Mouse (Mus musculus): Measurements from ENCODE around the gene Cox6a1. TPM values are rescaled to one million over a fixed set of nuclear protein-coding genes. Genes with fewer than 3 reads are reported as not detected.

Gene Cox6a1
- polyA plus RNA-seq, 1 experiment, result 319 TPM

DNA sequence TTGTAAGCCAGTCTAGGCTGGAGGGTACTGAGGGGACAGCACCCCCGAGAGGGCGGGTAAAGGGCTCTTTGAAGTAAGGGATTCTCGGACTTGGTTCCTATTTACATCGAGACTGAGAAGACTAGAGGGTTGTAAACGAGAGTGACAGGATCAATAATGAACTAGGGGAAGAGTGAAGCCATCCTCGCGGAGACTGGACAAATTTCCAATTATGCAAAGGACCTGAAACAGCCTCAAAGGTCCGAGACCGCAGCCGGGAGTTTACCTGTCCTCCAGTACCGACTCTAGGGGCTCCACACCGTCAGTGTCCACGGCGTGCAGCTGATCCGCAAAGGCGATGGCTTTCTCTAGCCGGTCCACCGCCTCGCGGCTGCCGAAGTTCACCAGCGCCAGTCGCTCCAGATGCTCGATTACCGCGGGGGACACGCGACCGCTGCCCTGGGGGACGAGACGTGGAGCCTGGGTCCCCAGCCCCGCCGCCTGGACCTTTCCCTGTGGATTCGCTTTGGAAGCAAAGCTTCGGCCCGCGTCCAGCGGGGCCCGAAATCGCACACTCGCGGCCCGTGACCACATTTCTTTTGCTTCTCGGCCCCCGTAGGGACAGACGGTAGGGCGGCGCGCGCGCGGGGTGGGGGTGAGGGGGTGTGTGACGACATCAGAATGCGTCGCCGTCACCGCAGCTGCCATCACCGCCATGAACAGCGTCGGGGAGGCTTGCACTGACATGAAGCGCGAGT lies 8.0 kb downstream of the Cox6a1 start, which contains the start of the genes Gatc and Triap1:
Gatc (minus strand) TSS at position 602 of the 737 bp plus-strand sequence.
Triap1 (plus strand) TSS at position 649 of the 737 bp plus-strand sequence.
- H3K9ac ChIP-seq (ENCODE audit: low read depth, poor library complexity, severe bottlenecking), result peak within 1 kb of the TSS; percentile 80
- peaks cover 31% of the 10 kb centered on the region for H3K36me3 ChIP-seq (ENCODE audit: control insufficient read depth, insufficient read depth, low read length, poor library complexity, severe bottlenecking)
- TF ChIP-seq EP300 (IDR thresholded peaks at IDR 0.05; ENCODE audit: insufficient read depth, low read depth, low read length), result peak; percentile 70; the same call in 1 of the 2 replicates
- no peak for TF ChIP-seq CTCF (IDR thresholded peaks at IDR 0.05; ENCODE audit: low read depth, low read length)
- TF ChIP-seq POLR2A (IDR thresholded peaks at IDR 0.05; ENCODE audit: insufficient read depth, low read length), result peak; percentile 34
- peak within 1 kb of the TSS; percentile 76 for H3K4me3 ChIP-seq (ENCODE audit: low read depth, low read length)
- no peaks in the 10 kb centered on the region for H3K27me3 ChIP-seq (ENCODE audit: control insufficient read depth, insufficient read depth, low read length, poor library complexity, severe bottlenecking)
- no peaks in the 10 kb centered on the region for H3K9me3 ChIP-seq (replicated peaks; ENCODE audit: control insufficient read depth, insufficient read depth, low read length, poor library complexity, severe bottlenecking)
- no peak within 1 kb of the TSS for H3K27ac ChIP-seq (ENCODE audit: insufficient read depth, low read length)
- no peaks in the 10 kb centered on the region for H3K4me1 ChIP-seq (ENCODE audit: control insufficient read depth, insufficient read depth, low read length)

DNA sequence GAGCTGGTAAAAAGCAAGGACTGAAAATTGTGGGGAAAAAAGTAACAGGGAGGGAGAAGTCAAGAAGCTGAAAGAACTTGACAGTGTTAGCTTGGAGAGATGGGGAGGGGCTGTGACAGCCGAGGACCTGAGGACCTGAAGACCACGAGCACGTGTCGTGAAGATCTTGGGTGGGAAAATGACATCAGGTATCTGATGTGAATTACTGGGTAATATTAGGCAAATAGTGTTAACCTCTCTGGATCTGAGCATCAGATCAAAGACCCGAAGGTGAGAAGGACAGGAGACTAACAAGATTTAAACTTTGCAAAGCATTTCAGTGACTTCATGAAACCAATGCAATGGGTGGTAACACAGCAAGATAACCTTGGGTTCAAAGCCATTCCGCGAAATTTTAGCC lies 8.8 kb downstream of the Cox6a1 start:
- H3K4me3 ChIP-seq (ENCODE audit: low read depth, low read length), result no peak overlapping the region
- H3K9ac ChIP-seq (ENCODE audit: low read depth, poor library complexity, severe bottlenecking), result no peak overlapping the region
- H3K9me3 ChIP-seq (replicated peaks; ENCODE audit: control insufficient read depth, insufficient read depth, low read length, poor library complexity, severe bottlenecking), result no peaks in the 10 kb centered on the region
- no peak for TF ChIP-seq POLR2A (IDR thresholded peaks at IDR 0.05; ENCODE audit: insufficient read depth, low read length)
- TF ChIP-seq CTCF (IDR thresholded peaks at IDR 0.05; ENCODE audit: low read depth, low read length), result no peak
- no peak for TF ChIP-seq EP300 (IDR thresholded peaks at IDR 0.05; ENCODE audit: insufficient read depth, low read depth, low read length)
- no peaks in the 10 kb centered on the region for H3K27me3 ChIP-seq (ENCODE audit: control insufficient read depth, insufficient read depth, low read length, poor library complexity, severe bottlenecking)
- no peak overlapping the region for H3K27ac ChIP-seq (ENCODE audit: insufficient read depth, low read length)
- H3K4me1 ChIP-seq (ENCODE audit: control insufficient read depth, insufficient read depth, low read length), result no peaks in the 10 kb centered on the region
- peaks cover 30% of the 10 kb centered on the region for H3K36me3 ChIP-seq (ENCODE audit: control insufficient read depth, insufficient read depth, low read length, poor library complexity, severe bottlenecking)

DNA sequence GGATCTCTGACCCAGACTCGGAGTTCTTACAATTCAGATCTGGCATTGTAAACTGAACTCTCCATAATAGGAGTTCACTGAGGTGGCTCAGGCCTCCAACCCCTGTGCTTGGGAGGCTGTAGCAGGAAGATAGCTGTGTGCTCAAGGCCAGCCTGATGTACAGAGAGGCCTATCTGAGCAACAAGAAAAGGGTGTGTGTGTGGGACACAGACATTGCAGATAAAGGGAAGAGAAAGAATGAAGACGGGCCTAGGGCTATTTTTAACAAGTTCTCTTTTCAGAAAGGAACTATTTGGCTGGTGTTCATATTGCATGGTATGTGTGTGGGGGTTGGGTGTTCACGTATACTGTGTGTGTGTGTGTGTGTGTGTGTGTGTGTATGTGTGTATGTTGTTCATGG lies 15.2 kb downstream of the Cox6a1 start:
- Histone ChIP-seq H3K27me3 (ENCODE audit: control insufficient read depth, insufficient read depth, low read length, poor library complexity, severe bottlenecking) (no peaks in the 10 kb centered on the region), H3K4me1 (ENCODE audit: control insufficient read depth, insufficient read depth, low read length) (no peaks in the 10 kb centered on the region), H3K27ac (ENCODE audit: insufficient read depth, low read length) (no peak overlapping the region), H3K4me3 (ENCODE audit: low read depth, low read length) (no peak overlapping the region), H3K9ac (ENCODE audit: low read depth, poor library complexity, severe bottlenecking) (no peak overlapping the region), H3K9me3 (replicated peaks; ENCODE audit: control insufficient read depth, insufficient read depth, low read length, poor library complexity, severe bottlenecking) (no peaks in the 10 kb centered on the region), H3K36me3 (ENCODE audit: control insufficient read depth, insufficient read depth, low read length, poor library complexity, severe bottlenecking) (peaks cover 45% of the 10 kb centered on the region)
- no peak for TF ChIP-seq POLR2A (IDR thresholded peaks at IDR 0.05; ENCODE audit: insufficient read depth, low read length)
- no peak for TF ChIP-seq EP300 (IDR thresholded peaks at IDR 0.05; ENCODE audit: insufficient read depth, low read depth, low read length)
- no peak for TF ChIP-seq CTCF (IDR thresholded peaks at IDR 0.05; ENCODE audit: low read depth, low read length)

DNA sequence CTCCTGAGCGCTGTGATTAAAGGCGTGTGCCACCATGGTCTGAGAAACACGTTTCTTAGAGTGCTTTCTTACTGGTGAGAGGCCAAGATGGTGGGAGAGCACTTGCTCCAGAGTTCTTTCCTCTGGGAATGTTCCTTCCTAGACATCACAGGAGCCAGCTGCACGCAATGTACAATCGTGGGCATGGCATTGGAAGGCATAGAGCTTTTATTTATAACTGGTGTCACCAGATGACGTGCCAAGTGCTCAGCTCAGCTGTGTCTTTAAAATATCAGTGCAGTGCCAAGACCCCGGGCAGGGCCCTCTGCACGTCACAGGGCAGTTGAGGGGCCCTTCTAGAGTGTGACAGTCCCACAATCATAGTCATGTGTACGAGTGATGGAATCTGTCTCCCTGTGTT lies 17.8 kb downstream of the Cox6a1 start:
- Histone ChIP-seq H3K4me1 (ENCODE audit: control insufficient read depth, insufficient read depth, low read length) (no peaks in the 10 kb centered on the region), H3K27me3 (ENCODE audit: control insufficient read depth, insufficient read depth, low read length, poor library complexity, severe bottlenecking) (no peaks in the 10 kb centered on the region), H3K27ac (ENCODE audit: insufficient read depth, low read length) (no peak overlapping the region), H3K4me3 (ENCODE audit: low read depth, low read length) (no peak overlapping the region), H3K9ac (ENCODE audit: low read depth, poor library complexity, severe bottlenecking) (no peak overlapping the region), H3K9me3 (replicated peaks; ENCODE audit: control insufficient read depth, insufficient read depth, low read length, poor library complexity, severe bottlenecking) (no peaks in the 10 kb centered on the region), H3K36me3 (ENCODE audit: control insufficient read depth, insufficient read depth, low read length, poor library complexity, severe bottlenecking) (peaks cover 45% of the 10 kb centered on the region)
- TF ChIP-seq EP300 (IDR thresholded peaks at IDR 0.05; ENCODE audit: insufficient read depth, low read depth, low read length), result no peak
- TF ChIP-seq POLR2A (IDR thresholded peaks at IDR 0.05; ENCODE audit: insufficient read depth, low read length), result no peak
- TF ChIP-seq CTCF (IDR thresholded peaks at IDR 0.05; ENCODE audit: low read depth, low read length), result no peak

DNA sequence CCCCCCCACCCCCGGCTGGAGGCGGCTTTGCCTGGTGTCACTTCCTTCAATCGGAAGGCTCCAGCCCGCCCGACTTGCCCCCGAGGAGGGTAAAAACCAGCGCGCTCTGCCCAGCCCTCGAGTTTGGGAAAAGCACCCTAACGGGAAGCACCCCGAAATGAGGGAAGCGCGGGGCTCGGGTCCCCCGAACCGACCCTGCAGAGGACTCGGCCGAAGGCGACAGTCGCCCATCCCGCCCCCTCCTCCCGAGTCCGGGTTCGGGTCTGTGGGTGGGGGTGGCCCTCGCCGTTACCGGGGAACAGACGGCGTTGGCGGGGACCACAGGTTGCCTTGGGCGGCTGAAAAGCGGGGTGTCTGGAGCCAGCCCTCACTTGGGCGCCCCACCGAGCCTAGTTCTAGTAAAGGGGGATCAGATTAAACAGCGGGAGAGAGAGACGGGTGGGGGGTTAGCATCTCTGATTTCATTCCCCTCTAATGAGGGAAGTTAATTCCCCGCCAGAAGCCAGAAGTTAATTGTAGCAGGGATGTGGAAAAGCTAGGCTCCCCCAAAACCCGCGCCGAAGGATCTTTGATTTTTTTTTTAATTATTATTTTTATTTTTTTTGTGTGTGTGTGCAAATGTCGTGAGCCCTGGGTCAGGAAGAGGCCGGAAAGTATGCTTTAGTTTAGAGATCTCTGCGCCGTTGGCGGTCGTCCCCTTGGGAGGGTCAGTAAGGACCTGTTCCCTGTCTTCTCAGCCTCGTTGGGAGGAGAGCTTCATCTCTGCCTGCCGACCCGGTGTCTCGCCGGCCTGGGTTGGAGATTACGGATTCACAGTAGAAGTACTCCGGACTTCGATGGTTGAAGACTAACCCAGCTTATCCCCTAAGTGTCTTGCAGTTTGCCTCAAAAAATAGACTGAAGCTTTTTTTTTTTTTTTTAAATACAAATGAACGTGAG lies 20.9 kb downstream of the Cox6a1 start:
- no peak for TF ChIP-seq EP300 (IDR thresholded peaks at IDR 0.05; ENCODE audit: insufficient read depth, low read depth, low read length)
- TF ChIP-seq CTCF (IDR thresholded peaks at IDR 0.05; ENCODE audit: low read depth, low read length), result no peak
- no peak for TF ChIP-seq POLR2A (IDR thresholded peaks at IDR 0.05; ENCODE audit: insufficient read depth, low read length)
- Histone ChIP-seq H3K4me1 (ENCODE audit: control insufficient read depth, insufficient read depth, low read length) (no peaks in the 10 kb centered on the region), H3K9ac (ENCODE audit: low read depth, poor library complexity, severe bottlenecking) (peak overlapping the region; percentile 89), H3K27me3 (ENCODE audit: control insufficient read depth, insufficient read depth, low read length, poor library complexity, severe bottlenecking) (no peaks in the 10 kb centered on the region), H3K4me3 (ENCODE audit: low read depth, low read length) (peak overlapping the region; percentile 68), H3K9me3 (replicated peaks; ENCODE audit: control insufficient read depth, insufficient read depth, low read length, poor library complexity, severe bottlenecking) (no peaks in the 10 kb centered on the region), H3K36me3 (ENCODE audit: control insufficient read depth, insufficient read depth, low read length, poor library complexity, severe bottlenecking) (peaks cover 18% of the 10 kb centered on the region), H3K27ac (ENCODE audit: insufficient read depth, low read length) (no peak overlapping the region)

Measured in ES-Bruce4 (cell line).